Mouse (Mus musculus) midbrain, postnatal 0 days (tissue): ENCODE data around the gene Vps8. TPM values are rescaled to one million over a fixed set of nuclear protein-coding genes. Genes with fewer than 3 reads are reported as not detected.
"Not testable (repeated sequence)": the region's sequence is repeated elsewhere in the genome, so short reads cannot be mapped to it uniquely, and the experiment has no call there.

Source experiments
- ATAC-seq: fragments of 200-750 bp; cut with Nextera tagmentation; 2 replicates; pipeline ENCODE4 v1.8.0; 2017; ENCODE audit warnings: moderate number of reproducible peaks, mild to moderate bottlenecking, moderate TSS enrichment, moderate library complexity; ENCODE audit not compliant: low FRiP score
- DNase-seq: peaks from one replicate; pipeline ENCODE4 v3.0.0-alpha.2; 2015; ENCODE audit warnings: low spot score
- H3K27ac ChIP-seq: fragments of 300-500 bp; sonication (generic); 2 replicates; pipeline ENCODE4 v1.5.1; 2014; ENCODE audit warnings: low read depth, mild to moderate bottlenecking, low read length, mixed read lengths
- H3K27me3 ChIP-seq: fragments of 300-500 bp; sonication (generic); 2 replicates; pipeline ENCODE4 v1.6.1; 2014; ENCODE audit warnings: low read length, control low read depth, mixed read lengths; ENCODE audit not compliant: insufficient read depth
- H3K36me3 ChIP-seq: fragments of 300-500 bp; sonication (generic); 2 replicates; pipeline ENCODE4 v1.6.1; 2014; ENCODE audit warnings: low read length, control low read depth, mixed read lengths; ENCODE audit not compliant: insufficient read depth
- H3K4me1 ChIP-seq: fragments of 300-500 bp; sonication (generic); 2 replicates; pipeline ENCODE4 v1.6.1; 2014; ENCODE audit warnings: mild to moderate bottlenecking, control low read depth, antibody characterized with exemption, low read length, mixed read lengths; ENCODE audit not compliant: insufficient read depth
- H3K4me2 ChIP-seq: fragments of 300-500 bp; sonication (generic); 2 replicates; pipeline ENCODE4 v1.6.1; 2014; ENCODE audit warnings: low read depth, mild to moderate bottlenecking, low read length, mixed read lengths; ENCODE audit not compliant: poor library complexity, severe bottlenecking
- H3K4me3 ChIP-seq: fragments of 300-500 bp; sonication (generic); 2 replicates; pipeline ENCODE4 v1.5.1; 2014; ENCODE audit warnings: low read depth, mild to moderate bottlenecking, low read length, moderate library complexity
- H3K9ac ChIP-seq: fragments of 300-500 bp; sonication (generic); replicated peaks from 2 replicates; pipeline ENCODE4 v1.6.1; 2014; ENCODE audit warnings: mild to moderate bottlenecking, low read length, moderate library complexity, mixed read lengths; ENCODE audit not compliant: poor library complexity, severe bottlenecking
- H3K9me3 ChIP-seq: fragments of 300-500 bp; sonication (generic); 2 replicates; pipeline ENCODE4 v1.6.1; 2016; ENCODE audit warnings: low read length, control low read depth
- CTCF ChIP-seq: IDR thresholded peaks from 2 replicates; pipeline ENCODE4 v1.5.1; 2016; ENCODE audit warnings: antibody characterized with exemption, mild to moderate bottlenecking
- WGBS: fragments of 180-500 bp; shearing (Covaris S2); extraction: QIAGEN DNeasy Blood & Tissue Kit; methylation state at CpG from one replicate; pipeline ENCODE4 v1.1.7; 2014; 5-methylcytosine and 5-hydroxymethylcytosine counted together
- polyA plus RNA-seq: library from polyadenylated mRNA; unstranded; fragments of >200 nt; fragmentation: Nextera tagmentation; extraction: Ambion mirVana; gene quantifications from 2 replicates; pipeline ENCODE4 v1.2.1, GENCODE M21; 2015
- total RNA-seq: library from RNA; depleted of rRNA; stranded (reverse); fragments of >200 nt; gene quantifications from 2 replicates; pipeline ENCODE4 v1.2.3, GENCODE M21; 2014

Vps8 gene
- total and polyA plus RNA-seq, 2 experiments from 2014 or later, result 26.0 to 35.2 TPM

- Histone ChIP-seq H3K4me1 (no peaks in the 10 kb centered on the region), H3K27me3 (no peaks in the 10 kb centered on the region), H3K36me3 (peaks cover 18% of the 10 kb centered on the region), H3K9me3 (no peaks in the 10 kb centered on the region), H3K4me2 (no peak overlapping the region), H3K4me3 (no peak overlapping the region), H3K27ac (peak overlapping the region; percentile 55), H3K9ac (no peak overlapping the region)
- no peak for DNase-seq
- TF ChIP-seq CTCF, result no peak
- ATAC-seq, result peak; percentile 53; the same call in 1 of the 2 replicates
- WGBS, result 35% methylated on average over 5 of the region's 5 CpGs
These were observed 231.5 kb downstream of the Vps8 start for GRCm38 (mm10) chr16:21654384-21654783.

DNA sequence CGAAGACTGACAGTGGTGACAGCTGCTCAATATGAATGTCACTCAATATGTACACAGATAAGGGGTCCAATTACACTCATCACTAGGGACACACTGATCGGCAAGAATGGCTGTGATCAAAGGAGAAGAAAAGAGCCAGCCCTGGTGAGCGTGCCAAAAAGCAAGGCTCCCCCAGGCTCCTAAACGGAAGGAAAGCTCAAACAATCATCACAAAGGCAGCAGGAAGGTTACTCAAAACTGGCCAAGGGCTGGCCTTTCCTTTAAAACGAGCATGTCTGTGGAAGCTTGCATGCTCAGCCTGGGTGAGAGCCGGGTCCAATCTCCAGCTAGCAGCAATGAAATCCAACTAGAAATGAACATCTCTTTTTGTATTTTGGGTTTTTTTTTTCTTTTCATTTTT is 232.4 kb downstream of the Vps8 start:
- Histone ChIP-seq H3K27ac (peak overlapping the region; percentile 55), H3K4me1 (no peaks in the 10 kb centered on the region), H3K9me3 (no peaks in the 10 kb centered on the region), H3K4me2 (no peak overlapping the region), H3K36me3 (peaks cover 18% of the 10 kb centered on the region), H3K27me3 (no peaks in the 10 kb centered on the region), H3K9ac (no peak overlapping the region), H3K4me3 (no peak overlapping the region)
- ATAC-seq (no peak), DNase-seq (no peak)
- TF ChIP-seq CTCF, result no peak
- 15% methylated on average over 6 of the region's 6 CpGs for WGBS

GRCm38 (mm10) chr16:21655961-21656360 is 233.0 kb downstream of the Vps8 start:
- Histone ChIP-seq H3K9me3 (no peaks in the 10 kb centered on the region), H3K4me3 (no peak overlapping the region), H3K27me3 (no peaks in the 10 kb centered on the region), H3K36me3 (peaks cover 16% of the 10 kb centered on the region), H3K27ac (no peak overlapping the region), H3K9ac (no peak overlapping the region), H3K4me2 (no peak overlapping the region), H3K4me1 (0 out of 2 replicates have a peak, but pooled peaks cover 2% of the 10 kb centered on the region)
- no peak for TF ChIP-seq CTCF
- WGBS, result 78% methylated on average over 9 of the region's 9 CpGs
- DNase-seq (no peak), ATAC-seq (no peak)

- no peak overlapping the region for H3K4me3 ChIP-seq
- H3K36me3 ChIP-seq, result no peaks in the 10 kb centered on the region
- TF ChIP-seq CTCF, result peak; percentile 33
- DNase-seq (peak; percentile 54), ATAC-seq (peak; percentile 71; the same call in 1 of the 2 replicates)
- no peaks in the 10 kb centered on the region for H3K27me3 ChIP-seq
- 12% methylated on average over 18 of the region's 18 CpGs for WGBS
- peaks cover 16% of the 10 kb centered on the region for H3K4me1 ChIP-seq
- peak overlapping the region; percentile 65 for H3K27ac ChIP-seq
- no peaks in the 10 kb centered on the region for H3K9me3 ChIP-seq
- 0 out of 2 replicates have a peak overlapping the region, but pooled peaks have one; percentile 26 for H3K9ac ChIP-seq
- peak overlapping the region; percentile 7; the same call in 1 of the 2 replicates for H3K4me2 ChIP-seq
These were observed 241.9 kb downstream of the Vps8 start for GRCm38 (mm10) chr16:21664633-21665363.

DNA sequence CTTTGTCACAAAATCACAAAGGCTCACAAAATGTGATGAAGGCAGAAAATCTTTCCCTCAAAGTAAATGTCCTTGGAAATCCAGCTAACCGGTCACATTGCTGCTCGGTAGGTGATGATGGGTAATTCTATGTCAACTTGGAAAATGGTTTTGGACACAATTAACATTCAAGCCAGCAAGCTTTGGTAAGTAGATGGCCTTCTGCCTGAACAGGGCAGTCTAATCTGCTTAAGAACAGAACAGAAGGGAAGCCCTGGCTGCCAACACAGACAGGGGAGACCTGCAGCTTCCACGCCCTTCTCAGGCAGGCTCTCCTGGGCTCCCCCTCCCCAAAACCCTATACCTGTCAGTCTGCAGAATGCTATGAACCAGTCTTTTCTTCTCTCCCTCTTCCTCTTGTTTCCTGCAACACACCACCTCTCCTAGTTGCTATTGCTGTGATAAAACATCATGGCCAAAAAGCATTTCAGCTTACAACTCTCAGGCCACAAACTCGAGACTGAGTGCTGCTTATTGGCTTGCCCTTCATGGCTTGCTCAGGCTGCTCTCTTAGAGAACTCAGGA is 242.6 kb downstream of the Vps8 start:
- ATAC-seq (no peak), DNase-seq (peak; percentile 56)
- Histone ChIP-seq H3K4me2 (0 out of 2 replicates have a peak overlapping the region, but pooled peaks have one; percentile 7), H3K9ac (0 out of 2 replicates have a peak overlapping the region, but pooled peaks have one; percentile 13), H3K4me1 (peaks cover 16% of the 10 kb centered on the region), H3K4me3 (no peak overlapping the region), H3K27ac (peak overlapping the region; percentile 65), H3K36me3 (no peaks in the 10 kb centered on the region), H3K9me3 (no peaks in the 10 kb centered on the region), H3K27me3 (no peaks in the 10 kb centered on the region)
- no peak; the same call in 1 of the 2 replicates for TF ChIP-seq CTCF
- WGBS, result 4% methylated on average over 4 of the region's 4 CpGs

GRCm38 (mm10) chr16:21671878-21672277 is 249.0 kb downstream of the Vps8 start:
- TF ChIP-seq CTCF, result no peak
- no peak overlapping the region for H3K4me3 ChIP-seq
- H3K36me3 ChIP-seq, result no peaks in the 10 kb centered on the region; the same call in 1 of the 2 replicates
- H3K27ac ChIP-seq, result no peak overlapping the region
- ATAC-seq (no peak), DNase-seq (no peak)
- H3K4me1 ChIP-seq, result no peaks in the 10 kb centered on the region
- no peaks in the 10 kb centered on the region for H3K9me3 ChIP-seq
- 59% methylated on average over 4 of the region's 4 CpGs for WGBS
- H3K27me3 ChIP-seq, result no peaks in the 10 kb centered on the region
- H3K9ac ChIP-seq, result no peak overlapping the region
- H3K4me2 ChIP-seq, result no peak overlapping the region

GRCm38 (mm10) chr16:21673046-21673445 is 250.1 kb downstream of the Vps8 start:
- DNase-seq, ATAC-seq, H3K9me3 ChIP-seq, H3K9ac ChIP-seq, H3K36me3 ChIP-seq, H3K27me3 ChIP-seq, H3K4me3 ChIP-seq, H3K27ac ChIP-seq, H3K4me1 ChIP-seq, H3K4me2 ChIP-seq: not testable (repeated sequence)

DNA sequence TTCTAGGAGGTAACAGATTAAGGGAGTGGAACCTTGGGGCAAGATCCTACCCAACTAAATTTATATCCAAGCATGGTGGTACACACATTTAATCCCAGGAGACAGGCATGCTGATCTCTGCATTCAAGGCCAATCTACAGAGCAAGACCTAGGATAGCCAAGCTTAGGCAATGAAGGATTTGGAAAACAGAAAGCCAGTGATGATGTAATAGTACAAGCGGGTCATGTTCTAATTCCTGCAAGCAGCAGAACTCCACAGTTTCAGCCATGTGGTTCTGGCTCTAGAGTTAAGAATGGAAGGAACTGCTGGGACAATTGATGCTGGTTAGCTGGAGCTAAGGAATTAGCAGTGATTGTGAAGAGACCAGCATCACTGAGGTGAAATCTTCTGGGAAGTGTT is 250.7 kb downstream of the Vps8 start:
- not testable (repeated sequence) for DNase-seq, H3K27me3 ChIP-seq, H3K27ac ChIP-seq, H3K4me2 ChIP-seq, H3K9ac ChIP-seq, H3K9me3 ChIP-seq, H3K36me3 ChIP-seq, H3K4me1 ChIP-seq, H3K4me3 ChIP-seq, ATAC-seq
- WGBS, result 96% methylated on average over 1 of the region's 1 CpGs
